Mouse (Mus musculus) lung, embryonic 16.5 days (tissue): ENCODE results near the gene Sec14l1. TPM values are rescaled to one million over a fixed set of nuclear protein-coding genes. Genes with fewer than 3 reads are reported as not detected.

Source experiments
- ATAC-seq: fragments of 200-750 bp; cut with Nextera tagmentation; 2 replicates; pipeline ENCODE4 v1.8.0; 2017; ENCODE audit warnings: low read depth, mild to moderate bottlenecking, moderate library complexity
- H3K27ac ChIP-seq: fragments of 300-500 bp; sonication (generic); 2 replicates; pipeline ENCODE4 v1.5.1; 2014; ENCODE audit warnings: mild to moderate bottlenecking, control low read depth, low read length
- H3K27me3 ChIP-seq: fragments of 300-500 bp; sonication (generic); 2 replicates; pipeline ENCODE4 v1.6.1; 2014; ENCODE audit warnings: low read depth, low read length, mixed read lengths; ENCODE audit not compliant: control insufficient read depth, insufficient read depth
- H3K36me3 ChIP-seq: fragments of 300-500 bp; sonication (generic); 2 replicates; pipeline ENCODE4 v1.6.1; 2014; ENCODE audit warnings: low read length; ENCODE audit not compliant: control insufficient read depth, insufficient read depth
- H3K4me1 ChIP-seq: fragments of 300-500 bp; sonication (generic); replicated peaks from 2 replicates; pipeline ENCODE4 v1.6.1; 2014; ENCODE audit warnings: low read length, mixed read lengths; ENCODE audit not compliant: control insufficient read depth, insufficient read depth
- H3K4me2 ChIP-seq: fragments of 300-500 bp; sonication (generic); 2 replicates; pipeline ENCODE4 v1.6.1; 2014; ENCODE audit warnings: low read depth, low read length, control low read depth
- H3K4me3 ChIP-seq: fragments of 300-500 bp; sonication (generic); 2 replicates; pipeline ENCODE4 v1.5.1; 2014; ENCODE audit warnings: mild to moderate bottlenecking, low read length, control low read depth
- H3K9ac ChIP-seq: fragments of 300-500 bp; sonication (generic); 2 replicates; pipeline ENCODE4 v1.6.1; 2014; ENCODE audit warnings: low read length, control low read depth
- H3K9me3 ChIP-seq: fragments of 300-500 bp; sonication (generic); 2 replicates; pipeline ENCODE4 v1.6.1; 2016; ENCODE audit warnings: low read length; ENCODE audit not compliant: control insufficient read depth
- WGBS: fragments of 180-500 bp; shearing (Covaris S2); extraction: QIAGEN DNeasy Blood & Tissue Kit; methylation state at CpG from one replicate; pipeline ENCODE4 v1.1.7; 2014; 5-methylcytosine and 5-hydroxymethylcytosine counted together
- polyA plus RNA-seq: library from polyadenylated mRNA; unstranded; fragments of >200 nt; fragmentation: Nextera tagmentation; extraction: Ambion mirVana; gene quantifications from 2 replicates; pipeline ENCODE4 v1.2.1, GENCODE M21; 2015

Gene Sec14l1
- polyA plus RNA-seq, 1 experiment from 2014 or later = 76.5 TPM

DNA sequence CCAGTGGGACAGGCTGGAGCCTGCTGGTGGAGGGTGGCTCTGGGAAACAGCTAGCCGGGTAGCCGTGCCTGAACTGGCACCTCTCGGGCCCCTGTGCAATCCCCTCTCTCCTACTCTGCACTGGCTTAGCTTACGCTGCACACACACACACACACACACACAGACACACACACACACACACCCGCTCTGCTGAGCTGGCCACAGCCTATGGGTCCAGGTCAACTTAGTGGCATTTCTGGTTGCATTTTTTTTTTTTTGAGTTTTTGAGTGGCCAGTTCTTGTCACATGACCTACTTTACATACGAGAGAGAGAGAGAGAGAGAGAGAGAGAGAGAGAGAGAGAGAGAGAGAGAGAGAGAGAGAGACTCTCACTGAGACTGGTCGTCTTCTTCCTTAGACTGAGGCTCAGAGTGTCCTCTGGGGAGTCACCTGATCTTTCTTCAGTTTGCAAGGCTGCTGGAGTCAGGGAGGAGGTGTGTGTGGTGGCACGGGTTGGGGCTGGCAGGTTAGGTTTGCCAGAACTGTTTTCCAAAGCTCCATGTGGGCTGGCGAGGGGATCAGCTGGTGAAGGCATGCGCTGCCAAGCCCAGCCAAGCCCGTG, 3.9 kb downstream of the Sec14l1 start:
- no peak for ATAC-seq
- no peak overlapping the region for H3K4me3 ChIP-seq
- peaks cover 61% of the 10 kb centered on the region for H3K4me1 ChIP-seq
- H3K27me3 ChIP-seq = no peaks in the 10 kb centered on the region
- no peak overlapping the region for H3K9ac ChIP-seq
- H3K9me3 ChIP-seq = no peaks in the 10 kb centered on the region
- H3K4me2 ChIP-seq = 0 out of 2 replicates have a peak overlapping the region, but pooled peaks have one; percentile 22
- H3K36me3 ChIP-seq = no peaks in the 10 kb centered on the region
- peak overlapping the region; percentile 42; the same call in 1 of the 2 replicates for H3K27ac ChIP-seq
- 44% methylated on average over 11 of the region's 11 CpGs for WGBS

DNA sequence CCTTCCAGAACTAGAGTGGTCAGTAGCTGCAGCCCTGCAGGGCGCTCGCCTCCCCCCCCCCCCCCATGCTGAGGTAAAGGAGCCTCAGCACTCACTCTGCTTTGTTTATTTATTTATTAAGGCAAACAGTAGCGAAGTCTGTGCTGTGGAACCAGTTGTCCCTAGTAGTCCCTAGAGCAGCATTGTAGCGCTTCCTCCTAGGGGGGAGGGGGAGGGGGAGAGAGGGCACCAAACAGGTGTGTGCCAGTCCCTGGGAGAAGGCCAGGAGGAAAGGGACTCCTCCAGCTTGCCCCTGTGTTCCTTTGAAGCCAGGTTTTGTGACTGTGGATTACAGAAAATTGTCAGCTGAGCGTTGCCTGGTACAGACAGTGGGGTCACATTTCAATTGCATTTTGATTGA, 4.8 kb downstream of the Sec14l1 start:
- H3K4me1 ChIP-seq = peaks cover 59% of the 10 kb centered on the region
- no peak for ATAC-seq
- H3K27me3 ChIP-seq = no peaks in the 10 kb centered on the region
- no peaks in the 10 kb centered on the region for H3K9me3 ChIP-seq
- WGBS = 40% methylated on average over 5 of the region's 5 CpGs
- H3K36me3 ChIP-seq = no peaks in the 10 kb centered on the region
- H3K27ac ChIP-seq = no peak overlapping the region
- no peak overlapping the region for H3K4me2 ChIP-seq
- H3K9ac ChIP-seq = 0 out of 2 replicates have a peak overlapping the region, but pooled peaks have one; percentile 17
- H3K4me3 ChIP-seq = no peak overlapping the region

DNA sequence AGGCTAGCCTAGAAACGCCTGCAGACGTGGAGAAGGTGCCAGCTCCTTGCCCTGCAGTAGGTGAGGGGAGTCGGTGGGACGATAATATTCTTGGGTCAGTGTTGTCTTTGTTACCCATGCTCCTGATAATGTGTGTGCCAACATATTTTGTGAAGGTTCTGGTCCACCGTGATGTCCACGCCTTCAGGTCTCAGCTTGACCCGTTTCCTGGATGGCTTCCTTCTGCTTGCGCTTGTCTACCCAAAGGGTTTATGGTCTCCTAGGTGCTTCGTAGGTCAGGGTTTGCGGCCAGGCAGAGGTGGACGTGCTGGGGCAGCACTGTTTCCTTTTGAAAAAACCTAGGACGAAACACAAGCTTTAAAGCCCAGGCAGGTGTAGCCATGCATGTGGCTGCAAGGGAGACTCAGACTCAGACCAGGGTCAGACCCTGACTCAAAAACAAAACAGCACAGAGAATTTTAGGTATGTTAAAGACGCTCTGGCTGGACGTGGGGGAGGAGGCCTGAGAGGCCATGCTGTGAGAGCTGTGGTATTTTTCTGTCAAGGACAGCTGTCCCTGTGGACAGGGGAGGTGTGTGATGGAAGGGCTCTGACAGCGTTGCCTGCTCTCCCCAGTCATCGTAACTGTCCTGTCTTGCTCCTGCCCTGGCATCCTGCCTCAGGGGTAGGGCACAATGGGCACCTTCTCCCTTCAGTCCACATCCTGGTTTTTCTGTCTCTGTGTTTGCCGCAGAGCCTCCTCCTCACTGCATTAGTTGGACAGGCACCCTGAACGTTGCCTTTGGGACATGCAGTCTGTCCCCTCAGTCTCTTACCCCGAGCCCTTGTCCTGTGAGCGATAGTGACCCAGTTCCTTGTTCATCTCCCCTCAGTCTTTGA, 5.6 kb downstream of the Sec14l1 start:
- no peak overlapping the region for H3K4me2 ChIP-seq
- ATAC-seq = no peak
- no peaks in the 10 kb centered on the region for H3K27me3 ChIP-seq
- 44% methylated on average over 20 of the region's 20 CpGs for WGBS
- peak overlapping the region; percentile 21; the same call in 1 of the 2 replicates for H3K9ac ChIP-seq
- H3K27ac ChIP-seq = peak overlapping the region; percentile 45
- H3K36me3 ChIP-seq = 0 out of 2 replicates have a peak, but pooled peaks cover 3% of the 10 kb centered on the region
- H3K4me3 ChIP-seq = no peak overlapping the region
- H3K9me3 ChIP-seq = no peaks in the 10 kb centered on the region
- H3K4me1 ChIP-seq = peaks cover 59% of the 10 kb centered on the region

DNA sequence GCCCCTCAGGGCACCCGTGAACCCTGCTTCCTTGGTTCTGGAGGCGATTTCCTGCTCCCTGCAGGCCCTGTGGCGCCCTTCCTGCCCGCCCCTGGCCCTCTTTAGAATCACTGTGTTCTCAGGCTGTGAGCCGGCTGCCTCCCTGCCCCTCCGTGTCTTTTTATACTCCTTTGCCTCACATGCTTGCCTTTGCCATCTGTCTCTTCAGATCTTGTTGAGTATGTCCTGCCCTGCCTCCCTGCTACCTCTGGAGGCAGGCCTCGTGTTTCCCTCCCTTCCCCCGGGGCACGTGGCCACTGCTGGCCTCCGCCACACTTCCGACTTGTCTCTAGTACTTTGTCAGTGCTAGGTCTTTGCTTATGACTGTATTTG, 6.2 kb downstream of the Sec14l1 start:
- WGBS = 28% methylated on average over 11 of the region's 11 CpGs
- H3K4me3 ChIP-seq = no peak overlapping the region
- ATAC-seq = no peak
- H3K27ac ChIP-seq = peak overlapping the region; percentile 45
- H3K9ac ChIP-seq = peak overlapping the region; percentile 21; the same call in 1 of the 2 replicates
- peaks cover 59% of the 10 kb centered on the region for H3K4me1 ChIP-seq
- no peaks in the 10 kb centered on the region for H3K27me3 ChIP-seq
- no peaks in the 10 kb centered on the region for H3K9me3 ChIP-seq
- H3K4me2 ChIP-seq = no peak overlapping the region
- H3K36me3 ChIP-seq = 0 out of 2 replicates have a peak, but pooled peaks cover 6% of the 10 kb centered on the region

DNA sequence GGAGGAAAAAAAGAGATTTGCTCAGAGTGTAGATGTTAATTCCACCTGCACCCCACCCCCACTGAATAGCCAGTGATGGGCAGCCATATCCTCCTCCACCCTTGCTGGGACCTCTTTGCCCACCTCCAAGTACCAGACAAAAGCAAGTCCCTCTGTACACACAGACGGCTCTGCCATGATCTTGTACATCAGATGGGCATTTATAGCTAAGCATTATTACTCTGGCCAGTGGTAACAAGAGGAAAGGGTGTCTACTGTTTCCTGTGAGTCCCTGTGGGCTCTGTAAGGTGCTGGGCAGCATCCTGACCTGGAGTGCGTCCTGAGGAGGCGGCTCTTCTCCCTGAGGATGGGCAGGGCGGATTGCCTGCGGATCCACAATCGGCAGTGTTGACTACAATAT, 7.0 kb downstream of the Sec14l1 start:
- 91% methylated on average over 6 of the region's 6 CpGs for WGBS
- Histone ChIP-seq H3K36me3 (0 out of 2 replicates have a peak, but pooled peaks cover 6% of the 10 kb centered on the region), H3K9me3 (no peaks in the 10 kb centered on the region), H3K27ac (no peak overlapping the region), H3K4me2 (no peak overlapping the region), H3K4me1 (peaks cover 52% of the 10 kb centered on the region), H3K4me3 (no peak overlapping the region), H3K9ac (no peak overlapping the region), H3K27me3 (no peaks in the 10 kb centered on the region)
- ATAC-seq = no peak

DNA sequence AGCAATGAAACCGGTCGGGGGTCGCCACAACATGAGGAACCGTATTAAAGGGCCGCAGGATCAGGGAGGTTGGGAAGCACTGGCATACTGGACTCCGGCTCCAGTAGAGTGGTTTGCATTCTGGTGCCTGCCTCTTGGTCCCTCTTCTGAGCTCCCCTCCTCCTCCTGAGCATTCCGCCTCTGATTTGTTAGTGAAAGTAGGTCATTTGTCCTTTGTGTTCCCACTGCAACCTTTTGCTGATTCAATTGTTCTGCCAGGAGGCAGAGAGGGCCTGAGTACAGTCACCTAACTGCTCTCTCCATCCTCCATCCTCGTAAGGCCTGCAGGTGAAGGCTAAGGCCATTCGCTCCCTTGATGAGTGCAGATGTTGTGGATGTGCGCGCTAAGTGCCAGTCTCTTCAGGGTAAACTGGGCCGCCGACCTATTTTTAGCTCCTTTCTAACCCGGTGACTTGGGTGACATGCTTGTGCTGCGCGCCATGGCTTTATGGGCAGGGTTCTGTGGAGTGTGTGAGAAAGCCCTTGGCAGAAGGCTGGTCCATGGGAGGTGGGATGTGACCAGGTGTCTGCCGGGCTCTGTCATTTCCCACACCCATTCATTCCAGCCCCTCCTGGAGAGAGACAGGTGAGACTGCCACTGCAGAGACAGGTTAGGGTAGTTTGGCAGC, 8.6 kb downstream of the Sec14l1 start:
- H3K4me3 ChIP-seq = no peak overlapping the region
- no peak for ATAC-seq
- no peaks in the 10 kb centered on the region for H3K9me3 ChIP-seq
- no peak overlapping the region for H3K27ac ChIP-seq
- 72% methylated on average over 17 of the region's 17 CpGs for WGBS
- H3K4me1 ChIP-seq = peaks cover 52% of the 10 kb centered on the region
- no peak overlapping the region for H3K4me2 ChIP-seq
- H3K27me3 ChIP-seq = no peaks in the 10 kb centered on the region
- H3K9ac ChIP-seq = no peak overlapping the region
- 0 out of 2 replicates have a peak, but pooled peaks cover 6% of the 10 kb centered on the region for H3K36me3 ChIP-seq

DNA sequence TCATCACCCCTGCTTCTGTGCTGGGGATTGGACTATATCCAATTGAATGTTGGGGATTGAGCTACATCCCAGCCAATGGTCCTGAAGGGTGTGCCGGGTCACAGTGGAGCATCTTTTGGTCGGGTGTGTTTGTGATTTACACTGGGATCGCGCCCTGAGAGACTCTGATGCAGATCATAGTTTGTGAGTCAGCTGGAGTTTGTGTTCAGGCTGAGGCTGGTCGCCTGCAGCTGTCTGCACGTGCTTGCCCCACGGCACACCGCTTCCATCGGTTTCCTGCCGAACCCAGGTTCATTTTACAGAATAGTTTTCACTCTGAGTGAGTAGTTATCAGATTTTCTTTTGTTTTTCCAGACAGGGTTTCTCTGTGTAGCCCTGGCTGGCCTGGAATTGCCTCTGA, 9.6 kb downstream of the Sec14l1 start:
- WGBS = 58% methylated on average over 10 of the region's 10 CpGs
- Histone ChIP-seq H3K9me3 (no peaks in the 10 kb centered on the region), H3K4me2 (no peak overlapping the region), H3K4me3 (no peak overlapping the region), H3K27me3 (no peaks in the 10 kb centered on the region), H3K9ac (no peak overlapping the region), H3K36me3 (0 out of 2 replicates have a peak, but pooled peaks cover 6% of the 10 kb centered on the region), H3K27ac (no peak overlapping the region), H3K4me1 (peaks cover 51% of the 10 kb centered on the region)
- no peak for ATAC-seq

DNA sequence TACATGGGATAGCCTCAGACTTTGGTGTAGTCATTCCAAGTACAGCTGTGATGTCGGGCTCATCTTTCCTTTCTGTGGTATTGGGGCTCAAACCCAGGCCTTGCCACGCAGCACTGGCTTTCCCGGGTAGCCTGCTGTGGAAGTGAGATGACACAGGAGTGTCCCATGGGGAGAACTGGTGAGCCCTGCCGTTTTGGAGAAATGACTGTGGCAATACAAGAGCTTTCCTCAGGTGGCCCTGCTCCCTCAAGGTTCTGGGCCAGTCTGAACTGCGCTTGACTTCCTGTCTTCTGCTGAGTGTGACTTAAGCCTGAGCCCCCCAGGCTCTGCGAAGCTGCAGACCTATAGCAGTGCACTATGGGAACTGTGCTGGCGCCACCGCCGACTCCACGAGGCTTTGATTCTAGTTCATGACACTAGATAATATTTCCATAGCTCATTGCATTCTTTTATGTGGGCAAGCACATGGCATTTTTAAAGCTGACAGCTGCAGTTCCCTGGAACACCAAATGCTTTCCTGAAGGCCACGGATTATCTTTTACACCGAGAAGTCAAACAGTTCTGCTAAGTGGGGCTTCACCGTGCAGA, 12.4 kb downstream of the Sec14l1 start:
- ATAC-seq = 0 out of 2 replicates have a peak, but pooled peaks have one; percentile 7
- peaks cover 46% of the 10 kb centered on the region for H3K4me1 ChIP-seq
- 34% methylated on average over 13 of the region's 13 CpGs for WGBS
- H3K27ac ChIP-seq = peak overlapping the region; percentile 72
- H3K4me3 ChIP-seq = no peak overlapping the region
- H3K9ac ChIP-seq = no peak overlapping the region
- no peaks in the 10 kb centered on the region for H3K27me3 ChIP-seq
- 0 out of 2 replicates have a peak, but pooled peaks cover 6% of the 10 kb centered on the region for H3K36me3 ChIP-seq
- no peaks in the 10 kb centered on the region for H3K9me3 ChIP-seq
- no peak overlapping the region for H3K4me2 ChIP-seq
